Mouse (Mus musculus): Measurements from ENCODE around the gene Fbxo39.

DNA sequence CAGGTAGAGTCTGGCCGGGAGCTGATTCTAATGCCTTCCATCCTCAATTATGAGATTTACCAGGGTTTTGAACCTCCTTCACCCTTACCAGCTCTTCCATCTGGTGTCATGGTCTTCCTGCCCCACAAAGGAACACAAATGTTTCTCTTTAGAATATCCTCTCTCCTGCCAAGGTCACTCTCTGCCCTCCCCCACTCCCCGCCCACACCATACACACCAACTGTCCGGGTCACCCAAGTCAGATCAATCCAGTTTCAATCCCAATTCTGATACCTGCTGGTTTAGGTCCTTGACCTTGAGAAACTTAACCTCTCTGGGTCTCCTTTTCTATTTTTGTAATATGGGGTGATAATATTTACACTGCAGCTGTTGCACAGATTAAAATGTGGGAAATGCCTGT is 26.7 kb upstream of the Fbxo39 start:
- TF ChIP-seq POLR2A (IDR thresholded peaks at IDR 0.05; ENCODE audit: low read depth, low read length) (no peak), CTCF (IDR thresholded peaks at IDR 0.05; ENCODE audit: extremely low read depth, insufficient read length, insufficient replicate concordance, low read depth, low read length) (no peak)
